Mouse (Mus musculus) lung, postnatal 10 days (tissue): ENCODE data around the gene Ccdc96.

Source experiments
- DNase-seq: peaks from one replicate; pipeline ENCODE4 v3.0.0; 2021

Gene Ccdc96

DNA sequence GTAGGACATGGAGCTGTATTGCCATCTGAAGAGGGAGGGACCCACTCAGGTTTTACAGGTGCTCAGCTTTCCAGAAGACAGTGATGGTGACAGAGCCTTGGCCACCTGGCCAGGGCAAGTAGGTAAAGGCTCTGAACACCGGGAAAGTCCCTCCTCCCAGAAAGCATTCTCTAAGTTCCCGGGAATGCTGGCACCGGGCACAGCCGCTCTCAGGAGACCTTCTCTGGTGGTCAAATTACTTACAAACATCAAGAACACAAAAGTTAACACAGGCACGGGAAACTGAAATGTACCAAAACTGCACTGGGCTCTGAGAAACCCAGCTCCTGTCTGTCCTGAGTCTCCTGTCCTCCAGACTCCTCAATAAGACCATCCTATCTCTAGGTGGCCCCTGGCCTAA lies 45.3 kb downstream of the Ccdc96 start:
- no peak for DNase-seq

DNA sequence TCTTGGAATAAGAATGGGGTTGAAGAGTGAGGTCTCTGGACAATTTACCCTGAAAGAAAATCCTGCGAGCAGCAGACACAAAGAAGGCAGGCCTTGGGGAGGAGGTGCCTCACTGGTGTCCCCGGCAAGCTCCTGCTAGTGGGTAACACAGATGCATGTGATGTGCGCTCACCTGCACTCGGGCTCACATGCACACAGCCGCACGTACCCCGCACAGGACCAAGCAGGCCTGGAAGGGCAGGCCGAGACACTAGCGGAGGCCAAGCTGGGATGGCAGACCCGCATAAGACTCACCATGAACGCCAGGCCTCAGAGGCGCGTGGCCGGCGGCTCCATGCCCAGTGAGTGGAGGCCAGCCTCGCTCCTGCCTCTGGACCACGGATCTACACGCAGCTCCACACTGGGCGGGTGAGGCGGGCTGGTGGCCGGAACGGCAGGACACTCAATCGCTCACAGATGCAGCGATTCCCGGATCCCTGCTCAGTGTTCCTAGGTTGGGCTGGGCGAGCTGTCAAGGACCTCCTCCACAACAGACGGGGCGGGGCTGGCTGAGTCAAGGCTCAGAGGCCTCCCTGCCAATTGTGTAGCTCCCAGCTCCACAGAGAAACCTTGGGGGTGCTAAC lies 45.9 kb downstream of the Ccdc96 start:
- peak; percentile 98 for DNase-seq

DNA sequence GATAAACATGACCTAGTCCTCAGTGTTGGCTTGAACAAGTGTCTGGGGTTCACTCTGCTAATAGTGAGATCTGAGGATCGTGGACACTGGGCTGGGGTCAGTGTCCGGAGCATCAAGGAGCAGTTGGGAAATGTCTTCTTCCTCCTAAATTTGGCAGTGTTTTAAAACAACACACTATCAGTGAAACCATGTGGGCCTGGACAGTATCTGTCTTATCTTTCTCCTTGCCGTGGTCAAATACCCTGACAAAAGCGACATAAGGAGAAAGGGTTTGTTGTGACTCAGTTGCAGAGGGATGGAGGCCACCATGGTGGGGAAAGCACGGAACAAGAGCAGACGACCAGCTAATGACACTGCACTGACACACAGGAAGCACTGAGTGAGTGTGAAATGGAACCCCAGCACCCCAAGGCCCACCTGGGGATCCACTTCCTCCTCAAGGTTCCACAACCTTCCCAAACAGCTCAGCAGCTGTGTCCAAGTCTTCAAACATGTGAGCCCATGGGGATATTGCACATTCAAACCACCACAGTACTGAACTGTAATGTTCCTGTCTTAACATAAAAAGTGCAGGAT lies 50.2 kb downstream of the Ccdc96 start:
- DNase-seq: no peak

DNA sequence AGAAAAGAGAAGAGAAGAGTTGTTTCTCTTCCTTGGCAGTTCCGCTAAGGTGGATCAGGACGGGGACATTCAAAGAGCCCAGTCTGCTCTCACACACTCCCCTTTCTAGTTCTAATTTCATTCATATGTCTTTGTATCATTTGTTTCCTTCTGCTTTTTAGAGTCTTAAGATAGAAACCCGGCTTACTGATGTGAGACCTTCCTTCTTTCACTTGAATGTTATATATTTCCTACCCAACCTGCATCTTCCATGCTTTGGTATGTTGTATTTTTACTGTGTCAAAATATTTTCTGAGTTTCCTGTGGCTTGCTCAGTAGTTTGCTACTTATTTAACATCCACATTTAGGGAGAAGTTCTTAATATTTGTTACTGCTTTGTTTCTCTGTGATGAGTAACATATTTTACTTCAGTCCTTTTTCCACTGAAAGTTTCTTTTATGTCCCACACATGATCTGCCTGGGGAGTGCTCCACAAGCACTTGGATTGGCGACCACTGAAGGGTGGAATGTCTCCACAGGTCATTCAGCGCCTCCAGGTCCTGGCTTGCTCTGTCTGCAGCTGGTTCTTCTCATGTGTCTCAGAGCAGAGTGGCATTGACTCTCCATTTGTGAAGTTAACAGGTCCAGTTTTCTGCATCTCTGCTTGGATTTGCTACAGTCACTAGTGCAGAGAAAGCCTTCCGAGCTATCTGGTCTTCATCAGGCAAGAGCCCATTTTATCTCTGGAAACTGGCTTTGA lies 51.2 kb downstream of the Ccdc96 start:
- DNase-seq: no peak

DNA sequence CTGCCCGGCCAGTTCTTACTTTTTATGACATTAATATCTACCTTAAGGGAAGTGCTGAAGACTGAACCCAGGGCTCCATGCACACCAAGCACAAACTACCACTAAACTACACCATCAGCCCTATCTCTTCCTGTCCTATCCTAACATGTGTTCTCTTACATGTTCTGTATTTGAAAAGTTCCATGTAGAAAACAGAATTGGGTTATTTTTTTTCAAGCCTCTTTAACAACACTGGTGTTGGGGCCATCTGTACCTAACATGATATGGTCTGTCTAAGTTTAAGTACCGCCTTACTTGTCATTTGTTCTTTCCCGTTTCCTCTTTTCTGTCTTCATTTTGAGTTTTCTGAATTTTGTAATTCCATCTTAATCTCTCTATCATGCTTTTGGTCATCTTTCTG lies 52.0 kb downstream of the Ccdc96 start:
- no peak for DNase-seq
